Mouse (Mus musculus) stomach, embryonic 15.5 days (tissue): ENCODE measurements around the gene Ubb. TPM values are rescaled to one million over a fixed set of nuclear protein-coding genes. Genes with fewer than 3 reads are reported as not detected.
A peak's percentile ranks its signal among the peaks of the same experiment; 100 is the strongest.

ENCODE experiments used
- ATAC-seq: fragments of 200-750 bp; cut with Nextera tagmentation; 2 replicates; pipeline ENCODE4 v1.8.0; 2017; ENCODE audit warnings: low read depth, moderate number of reproducible peaks, moderate TSS enrichment; ENCODE audit not compliant: insufficient read depth, low FRiP score
- H3K27ac ChIP-seq: fragments of 300-500 bp; sonication (generic); 2 replicates; pipeline ENCODE4 v1.5.1; 2015; ENCODE audit warnings: mild to moderate bottlenecking, inconsistent platforms
- H3K27me3 ChIP-seq: fragments of 300-500 bp; sonication (generic); replicated peaks from 2 replicates; pipeline ENCODE4 v1.6.1; 2015; ENCODE audit warnings: inconsistent platforms
- H3K36me3 ChIP-seq: fragments of 300-500 bp; sonication (generic); 2 replicates; pipeline ENCODE4 v1.6.1; 2015; ENCODE audit warnings: inconsistent platforms
- H3K4me1 ChIP-seq: fragments of 300-500 bp; sonication (generic); 2 replicates; pipeline ENCODE4 v1.6.1; 2015; ENCODE audit warnings: inconsistent platforms
- H3K4me2 ChIP-seq: fragments of 300-500 bp; sonication (generic); 2 replicates; pipeline ENCODE4 v1.6.1; 2015; ENCODE audit warnings: mild to moderate bottlenecking, inconsistent platforms
- H3K4me3 ChIP-seq: fragments of 300-500 bp; sonication (generic); replicated peaks from 2 replicates; pipeline ENCODE4 v1.5.1; 2015; ENCODE audit warnings: inconsistent platforms
- H3K9ac ChIP-seq: fragments of 300-500 bp; sonication (generic); 2 replicates; pipeline ENCODE4 v1.6.1; 2015; ENCODE audit warnings: inconsistent platforms
- H3K9me3 ChIP-seq: fragments of 300-500 bp; sonication (generic); 2 replicates; pipeline ENCODE4 v1.6.1; 2016; ENCODE audit warnings: inconsistent platforms
- WGBS: fragments of 180-500 bp; shearing (Covaris S2); methylation state at CpG from one replicate; pipeline ENCODE4 v1.1.7; 2015; 5-methylcytosine and 5-hydroxymethylcytosine counted together
- polyA plus RNA-seq: library from polyadenylated mRNA; unstranded; fragments of >200 nt; fragmentation: Nextera tagmentation; extraction: Ambion mirVana; gene quantifications from 2 replicates; pipeline ENCODE4 v1.2.1, GENCODE M21; 2015

Ubb gene
- polyA plus RNA-seq, 1 experiment from 2014 or later: 2,363 TPM

- H3K9me3 ChIP-seq: no peaks in the 10 kb centered on the region
- H3K36me3 ChIP-seq: no peaks in the 10 kb centered on the region
- H3K27me3 ChIP-seq: no peaks in the 10 kb centered on the region
- no peak for ATAC-seq
- H3K4me1 ChIP-seq: 0 out of 2 replicates have a peak, but pooled peaks cover 6% of the 10 kb centered on the region
- 63% methylated on average over 4 of the region's 4 CpGs for WGBS
- H3K4me3 ChIP-seq: no peak overlapping the region
- no peak overlapping the region for H3K27ac ChIP-seq
- no peak overlapping the region for H3K9ac ChIP-seq
- no peak overlapping the region for H3K4me2 ChIP-seq
Observed at GRCm38 (mm10) chr11:62598571-62598970, 47.6 kb downstream of the Ubb start.

DNA sequence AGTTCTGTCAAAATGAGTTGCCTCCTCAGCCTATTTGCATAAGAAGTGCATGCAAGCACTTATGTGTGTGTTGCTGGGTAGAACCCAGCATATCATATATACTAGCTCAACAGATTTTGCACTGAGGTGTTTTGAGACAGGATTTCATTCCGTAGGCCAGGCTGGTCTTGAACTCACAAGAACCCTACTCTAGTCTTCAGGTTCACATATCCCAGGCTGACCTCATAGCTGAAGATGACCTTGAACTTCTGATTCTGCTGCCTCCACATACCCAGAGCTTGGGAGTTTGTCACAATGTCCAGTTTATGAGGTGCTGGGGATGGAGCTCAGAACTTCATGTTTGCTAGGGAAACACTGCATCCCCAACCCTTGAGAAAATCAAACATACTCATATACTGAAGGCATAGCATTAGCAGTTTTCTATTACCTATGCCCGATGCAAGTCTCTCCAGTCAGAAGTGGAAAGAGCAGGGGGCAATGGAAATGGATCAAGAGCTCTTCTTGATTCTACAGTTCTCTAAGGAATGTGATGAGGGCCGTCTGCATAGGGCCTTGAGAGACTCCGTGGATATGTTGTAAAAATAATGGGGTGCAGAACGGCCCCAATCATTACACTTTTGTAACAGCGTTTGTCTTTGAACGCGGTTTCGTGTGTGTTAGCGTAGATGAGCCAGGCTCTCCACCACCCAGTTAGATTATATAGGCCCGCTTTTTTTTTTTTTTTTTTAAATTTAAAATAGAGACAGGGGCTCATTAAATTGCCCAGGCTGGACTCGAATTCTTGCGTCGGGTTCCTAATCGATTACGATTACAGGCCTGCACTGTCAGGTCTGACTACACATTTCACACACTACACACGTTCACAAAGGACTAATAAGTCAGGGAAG is 51.0 kb downstream of the Ubb start:
- peaks cover 14% of the 10 kb centered on the region; the same call in 1 of the 2 replicates for H3K4me1 ChIP-seq
- peak overlapping the region; percentile 84 for H3K27ac ChIP-seq
- H3K9ac ChIP-seq: peak overlapping the region; percentile 35; the same call in 1 of the 2 replicates
- ATAC-seq: no peak
- peak overlapping the region; percentile 49 for H3K4me2 ChIP-seq
- H3K4me3 ChIP-seq: peak overlapping the region; percentile 83
- 11% methylated on average over 17 of the region's 17 CpGs for WGBS
- no peaks in the 10 kb centered on the region for H3K9me3 ChIP-seq
- peaks cover 21% of the 10 kb centered on the region for H3K36me3 ChIP-seq
- H3K27me3 ChIP-seq: no peaks in the 10 kb centered on the region

Other genes with a start within 250 kb of the Ubb start
- gene Pigl, start 92.7 kb upstream of the Ubb start, polyA plus RNA-seq: 9.4 and 11.4 TPM in 2 replicates
- gene Ncor1, start 92.6 kb upstream of the Ubb start, polyA plus RNA-seq: 140 and 155 TPM in 2 replicates
- gene Cenpv, start 11.9 kb upstream of the Ubb start, polyA plus RNA-seq: 29.0 and 30.3 TPM in 2 replicates
- 13.4 and 14.6 TPM in 2 replicates for gene Trpv2, start 23.3 kb downstream of the Ubb start, polyA plus RNA-seq
- gene Lrrc75a, start 97.4 kb downstream of the Ubb start, polyA plus RNA-seq: 10.0 and 10.5 TPM in 2 replicates
- gene Mmgt2, start 97.5 kb downstream of the Ubb start, polyA plus RNA-seq: 47.0 and 50.6 TPM in 2 replicates
- 6.7 and 7.2 TPM in 2 replicates for gene Zfp287, start 180.7 kb downstream of the Ubb start, polyA plus RNA-seq
- not detected in 2 replicates for gene Gm10428, start 201.9 kb downstream of the Ubb start, polyA plus RNA-seq
- 14.9 and 15.3 TPM in 2 replicates for gene Zfp286, start 238.3 kb downstream of the Ubb start, polyA plus RNA-seq